Mouse (Mus musculus) splenic B cell, adult 2 months (primary cell): ENCODE results near the gene Spsb4.

Source experiments
- DNase-seq: peaks from one replicate; pipeline ENCODE4 v3.0.0-alpha.2; 2011; ENCODE audit warnings: low read depth, low spot score
- H3K27me3 ChIP-seq: 2 replicates; pipeline ENCODE4 v1.6.1; 2012; ENCODE audit warnings: mild to moderate bottlenecking, low read length, moderate library complexity, mixed read lengths; ENCODE audit not compliant: control insufficient read depth, poor library complexity, insufficient read depth, severe bottlenecking
- H3K36me3 ChIP-seq: 2 replicates; pipeline ENCODE4 v1.6.1; 2012; ENCODE audit warnings: mild to moderate bottlenecking, low read length, moderate library complexity, mixed read lengths; ENCODE audit not compliant: control insufficient read depth, poor library complexity, insufficient read depth, severe bottlenecking

Gene Spsb4

DNA sequence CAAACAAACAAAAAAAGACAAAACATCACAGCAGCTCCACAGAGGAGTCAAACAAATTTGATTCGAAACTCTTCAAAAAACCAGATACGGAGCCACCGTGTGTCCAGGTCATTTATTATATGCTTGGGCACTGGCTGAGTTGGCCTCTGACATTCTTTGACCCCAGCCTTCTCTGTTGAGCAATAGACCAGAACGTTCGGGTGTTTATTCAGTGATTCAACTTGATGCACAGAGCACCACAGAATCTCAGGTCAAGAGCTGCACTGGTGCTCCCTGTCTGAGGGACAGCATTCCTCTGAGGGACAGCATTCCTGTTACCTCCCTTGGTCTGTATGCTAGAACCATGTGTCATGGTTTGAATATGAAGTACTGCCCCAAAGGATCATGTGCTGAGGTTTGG lies 125.1 kb downstream of the Spsb4 start:
- Histone ChIP-seq H3K36me3 (no peaks in the 10 kb centered on the region), H3K27me3 (no peaks in the 10 kb centered on the region)
- DNase-seq: no peak
